In the genomic region with DNA sequence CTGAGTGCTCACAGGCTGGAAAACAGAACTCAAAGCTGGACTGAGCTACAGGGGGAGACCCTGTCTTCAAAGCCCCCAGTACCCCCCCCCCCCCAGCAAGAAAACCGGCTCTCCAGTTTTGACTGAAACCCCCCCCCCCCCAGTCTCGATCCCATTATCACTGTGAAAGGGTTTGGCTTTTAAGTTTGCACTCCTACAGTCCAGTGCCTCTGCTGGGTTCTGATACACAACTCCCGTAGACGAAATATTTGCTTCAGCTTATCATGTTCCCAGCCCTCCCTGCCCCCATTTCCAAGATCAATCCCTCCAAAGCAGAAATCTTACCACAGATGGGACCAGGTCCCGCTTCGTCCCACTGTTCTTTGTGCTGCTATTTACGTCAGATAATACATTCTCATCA, we compare ENCODE assay signal across 9 mouse cellular contexts. TPM values are rescaled to one million over a fixed set of nuclear protein-coding genes. Genes with fewer than 3 reads are reported as not detected.
A peak's percentile ranks its signal among the peaks of the same experiment; 100 is the strongest.
DNase-seq lines count a peak whose midpoint lies in the region; ATAC-seq lines count a peak whose summit lies in the region.
"Had no signal": no experiment of that assay in that cellular context is flagged by ENCODE, and none has a peak within 500 bp of the region (broad histone marks: within the 10 kb centered on the region; RNA-seq: fewer than 3 reads in every experiment).

No protein-coding gene starts in this region.

- no peaks in the 10 kb centered on the region; the same call in 1 of the 2 replicates for H3K27me3 ChIP-seq in heart, embryonic 11.5 days (ENCODE audit: control insufficient read depth, insufficient read depth, low read length)
- H3K27me3 ChIP-seq in liver, embryonic 15.5 days, result no peaks in the 10 kb centered on the region

- peak overlapping the region; percentile 67 for H3K4me2 ChIP-seq in heart, embryonic 11.5 days
- peak overlapping the region; percentile 20; the same call in 1 of the 2 replicates for H3K4me2 ChIP-seq in liver, embryonic 15.5 days

- H3K4me3 ChIP-seq in heart, embryonic 11.5 days (ENCODE audit: low read depth, low read length), result peak overlapping the region; percentile 35
- no peak overlapping the region for H3K4me3 ChIP-seq in liver, embryonic 15.5 days (replicated peaks)

- no peaks in the 10 kb centered on the region for H3K9me3 ChIP-seq in heart, embryonic 11.5 days (replicated peaks; ENCODE audit: control insufficient read depth, low read length)
- no peaks in the 10 kb centered on the region for H3K9me3 ChIP-seq in liver, embryonic 15.5 days (replicated peaks)

- no peak for DNase-seq in heart, postnatal 10 days
- peak; percentile 40 for DNase-seq in ovary, adult 18-20 months (ENCODE audit: low spot score)
- DNase-seq in ovary, postnatal 36 days (ENCODE audit: low spot score), result no peak
- DNase-seq in thymus, postnatal 10 days (ENCODE audit: low spot score in 2 of 2), result no peak
- DNase-seq in left cerebral cortex, postnatal 10 days (ENCODE audit: extremely low spot score in 1 of 2, low spot score in 2 of 2), result no peak
- no peak for DNase-seq in right cerebral cortex, postnatal 36 days (ENCODE audit: low spot score in 2 of 2)

- no peaks in the 10 kb centered on the region for H3K36me3 ChIP-seq in heart, embryonic 11.5 days (ENCODE audit: control insufficient read depth, insufficient read depth, low read length)
- H3K36me3 ChIP-seq in liver, embryonic 15.5 days (replicated peaks), result peaks cover 11% of the 10 kb centered on the region; the same call in 1 of the 2 replicates

- H3K27ac ChIP-seq in heart, embryonic 11.5 days (ENCODE audit: low read depth, low read length), result no peak overlapping the region
- no peak overlapping the region for H3K27ac ChIP-seq in liver, embryonic 15.5 days (replicated peaks)
- H3K27ac ChIP-seq: macrophage had no signal

- 35% methylated on average over 7 of the region's 7 CpGs for WGBS in heart, embryonic 11.5 days (ENCODE audit: insufficient replicate concordance)
- whole genome bisulfite sequencing in liver, embryonic 15.5 days (ENCODE audit: insufficient replicate concordance), result 54% methylated on average over 7 of the region's 7 CpGs

- intact Hi-C loops in heart, postnatal 10 days (cut with DNase I), result loop anchor here (1.0 kb wide), 1 partner anchor 148 kb away; no protein-coding TSS in a partner anchor
- intact Hi-C loops in left cerebral cortex, postnatal 10 days (cut with DNase I), result loop anchor here (2.0 kb wide), 2 partner anchors 148 to 158 kb away; partner anchors contain the start of gene Ston2

- no peak overlapping the region; the same call in 1 of the 2 replicates for H3K9ac ChIP-seq in heart, embryonic 11.5 days (ENCODE audit: low read depth, low read length)
- H3K9ac ChIP-seq in liver, embryonic 15.5 days, result no peak overlapping the region

- ATAC-seq in heart, embryonic 11.5 days (replicated peaks; ENCODE audit: insufficient number of reproducible peaks, low FRiP score, low TSS enrichment), result no peak
- ATAC-seq in liver, embryonic 15.5 days (ENCODE audit: insufficient read depth), result no peak

- H3K4me1 ChIP-seq in heart, embryonic 11.5 days (ENCODE audit: control insufficient read depth, insufficient read depth, low read length), result peaks cover 12% of the 10 kb centered on the region; the same call in 1 of the 2 replicates
- peaks cover 15% of the 10 kb centered on the region; the same call in 1 of the 2 replicates for H3K4me1 ChIP-seq in liver, embryonic 15.5 days (replicated peaks)

RNA-seq across cellular contexts. Expression of gene Gtf2a1, which starts 50.8 kb away (rescaled TPM):
- polyA plus RNA-seq in heart, embryonic 11.5 days (2014; fragmentation: Nextera tagmentation; extraction: Ambion mirVana), result 26.4 and 32.0 TPM in 2 replicates
- 10 to 100 TPM; 24.4 to 30.4 TPM for total RNA-seq in heart, postnatal 10 days (2021)
- 15.3 and 16.1 TPM in 2 replicates for polyA plus RNA-seq in liver, embryonic 15.5 days (2015; fragmentation: Nextera tagmentation; extraction: Ambion mirVana)
- total RNA-seq in left cerebral cortex, postnatal 10 days (2021), result 10 to 100 TPM; 49.5 to 52.7 TPM
